Mouse (Mus musculus) heart, postnatal 0 days (tissue): Measurements from ENCODE around the gene Arid1b. TPM values are rescaled to one million over a fixed set of nuclear protein-coding genes. Genes with fewer than 3 reads are reported as not detected.

Experiments
- ATAC-seq: fragments of 200-750 bp; cut with Nextera tagmentation; 2 replicates; pipeline ENCODE4 v1.8.0; 2017; ENCODE audit warnings: low read depth, moderate number of reproducible peaks, moderate library complexity; ENCODE audit not compliant: insufficient read depth
- DNase-seq: peaks from one replicate; pipeline ENCODE4 v3.0.0-alpha.2; 2016; ENCODE audit warnings: low spot score
- H3K27ac ChIP-seq: fragments of 300-500 bp; sonication (generic); 2 replicates; pipeline ENCODE4 v1.5.1; 2014; ENCODE audit warnings: low read depth, mild to moderate bottlenecking
- H3K27me3 ChIP-seq: fragments of 300-500 bp; sonication (generic); 2 replicates; pipeline ENCODE4 v1.6.1; 2014; ENCODE audit warnings: low read length, mixed read lengths; ENCODE audit not compliant: control insufficient read depth, insufficient read depth
- H3K36me3 ChIP-seq: fragments of 300-500 bp; sonication (generic); replicated peaks from 2 replicates; pipeline ENCODE4 v1.6.1; 2014; ENCODE audit warnings: low read length, mixed read lengths; ENCODE audit not compliant: control insufficient read depth, insufficient read depth
- H3K4me1 ChIP-seq: fragments of 300-500 bp; sonication (generic); 2 replicates; pipeline ENCODE4 v1.6.1; 2014; ENCODE audit warnings: antibody characterized with exemption; ENCODE audit not compliant: control insufficient read depth, insufficient read depth
- H3K4me2 ChIP-seq: fragments of 300-500 bp; sonication (generic); 2 replicates; pipeline ENCODE4 v1.6.1; 2014; ENCODE audit warnings: low read depth, mild to moderate bottlenecking, low read length, moderate library complexity
- H3K4me3 ChIP-seq: fragments of 300-500 bp; sonication (generic); 2 replicates; pipeline ENCODE4 v1.5.1; 2014; ENCODE audit warnings: low read depth, low read length
- H3K9ac ChIP-seq: fragments of 300-500 bp; sonication (generic); replicated peaks from 2 replicates; pipeline ENCODE4 v1.6.1; 2014; ENCODE audit warnings: low read depth, low read length, mixed read lengths
- H3K9me3 ChIP-seq: fragments of 300-500 bp; sonication (generic); replicated peaks from 2 replicates; pipeline ENCODE4 v1.6.1; 2016; ENCODE audit warnings: low read length; ENCODE audit not compliant: control insufficient read depth
- CTCF ChIP-seq: IDR thresholded peaks from 2 replicates; pipeline ENCODE4 v1.5.1; 2016; ENCODE audit warnings: antibody characterized with exemption, control low read depth, low read depth
- EP300 ChIP-seq: IDR thresholded peaks from 2 replicates; pipeline ENCODE4 v1.6.1; 2016; ENCODE audit warnings: antibody characterized with exemption, low read depth
- WGBS: fragments of 180-500 bp; shearing (Covaris S2); extraction: QIAGEN DNeasy Blood & Tissue Kit; methylation state at CpG from one replicate; pipeline ENCODE4 v1.1.7; 2014; 5-methylcytosine and 5-hydroxymethylcytosine counted together
- polyA plus RNA-seq: library from polyadenylated mRNA; unstranded; fragments of >200 nt; fragmentation: Nextera tagmentation; extraction: Ambion mirVana; gene quantifications from 2 replicates; pipeline ENCODE4 v1.2.1, GENCODE M21; 2015
- total RNA-seq: library from RNA; depleted of rRNA; stranded (reverse); fragments of >200 nt; gene quantifications from 2 replicates; pipeline ENCODE4 v1.2.3, GENCODE M21; 2014; ENCODE audit warnings: low replicate concordance

Arid1b gene
- total and polyA plus RNA-seq, 2 experiments from 2014 or later = 4.4 to 27.3 TPM

GRCm38 (mm10) chr17:5000001-5000400 lies 5.9 kb downstream of the Arid1b start:
- Histone ChIP-seq H3K9me3 (no peaks in the 10 kb centered on the region), H3K36me3 (no peaks in the 10 kb centered on the region), H3K4me2 (peak overlapping the region; percentile 15; the same call in 1 of the 2 replicates), H3K27me3 (no peaks in the 10 kb centered on the region), H3K4me1 (peaks cover 58% of the 10 kb centered on the region), H3K9ac (no peak overlapping the region), H3K4me3 (no peak overlapping the region), H3K27ac (no peak overlapping the region)
- ATAC-seq (no peak), DNase-seq (no peak)
- 67% methylated on average over 10 of the region's 10 CpGs for WGBS
- no peak for TF ChIP-seq EP300
- TF ChIP-seq CTCF = no peak

- peaks cover 62% of the 10 kb centered on the region for H3K4me1 ChIP-seq
- TF ChIP-seq EP300 (no peak), CTCF (no peak)
- ATAC-seq (no peak), DNase-seq (no peak)
- no peak overlapping the region for H3K4me2 ChIP-seq
- no peaks in the 10 kb centered on the region for H3K36me3 ChIP-seq
- no peak overlapping the region for H3K4me3 ChIP-seq
- H3K9ac ChIP-seq = no peak overlapping the region
- H3K27me3 ChIP-seq = no peaks in the 10 kb centered on the region
- WGBS = 67% methylated on average over 7 of the region's 7 CpGs
- H3K9me3 ChIP-seq = no peaks in the 10 kb centered on the region
- no peak overlapping the region for H3K27ac ChIP-seq
These were observed 6.7 kb downstream of the Arid1b start for GRCm38 (mm10) chr17:5000871-5001270.

GRCm38 (mm10) chr17:5001531-5002131 lies 7.5 kb downstream of the Arid1b start:
- Histone ChIP-seq H3K36me3 (no peaks in the 10 kb centered on the region), H3K4me1 (peaks cover 66% of the 10 kb centered on the region), H3K9ac (no peak overlapping the region), H3K9me3 (no peaks in the 10 kb centered on the region), H3K27ac (peak overlapping the region; percentile 43; the same call in 1 of the 2 replicates), H3K4me3 (no peak overlapping the region), H3K4me2 (0 out of 2 replicates have a peak overlapping the region, but pooled peaks have one; percentile 2), H3K27me3 (no peaks in the 10 kb centered on the region)
- ATAC-seq (no peak), DNase-seq (peak; percentile 26)
- TF ChIP-seq CTCF = no peak
- TF ChIP-seq EP300 = no peak
- 27% methylated on average over 9 of the region's 9 CpGs for WGBS

- Histone ChIP-seq H3K27me3 (no peaks in the 10 kb centered on the region), H3K4me1 (peaks cover 79% of the 10 kb centered on the region), H3K4me2 (peak overlapping the region; percentile 33), H3K9me3 (no peaks in the 10 kb centered on the region), H3K9ac (no peak overlapping the region), H3K36me3 (no peaks in the 10 kb centered on the region), H3K27ac (peak overlapping the region; percentile 4; the same call in 1 of the 2 replicates), H3K4me3 (no peak overlapping the region)
- DNase-seq (no peak), ATAC-seq (no peak)
- TF ChIP-seq EP300 (no peak), CTCF (no peak)
- 48% methylated on average over 10 of the region's 10 CpGs for WGBS
These were observed 8.9 kb downstream of the Arid1b start for GRCm38 (mm10) chr17:5002937-5003508.

- WGBS = 52% methylated on average over 8 of the region's 8 CpGs
- H3K4me2 ChIP-seq = 0 out of 2 replicates have a peak overlapping the region, but pooled peaks have one; percentile 20
These were observed 10.1 kb downstream of the Arid1b start for GRCm38 (mm10) chr17:5004266-5004665.

More at GRCm38 (mm10) chr17:5004266-5004665, 10.1 kb downstream of the Arid1b start:
- Histone ChIP-seq H3K4me3 (no peak overlapping the region), H3K27ac (no peak overlapping the region), H3K36me3 (no peaks in the 10 kb centered on the region), H3K9ac (no peak overlapping the region), H3K9me3 (no peaks in the 10 kb centered on the region), H3K4me1 (peaks cover 82% of the 10 kb centered on the region), H3K27me3 (no peaks in the 10 kb centered on the region)
- ATAC-seq (peak; percentile 16; the same call in 1 of the 2 replicates), DNase-seq (no peak)
- TF ChIP-seq EP300 (no peak), CTCF (no peak)
